Mouse (Mus musculus) cerebellum, adult (tissue): ENCODE data around the gene Arl8a.
A peak's percentile ranks its signal among the peaks of the same experiment; 100 is the strongest.

Source experiments
- ATAC-seq: cut with Nextera tagmentation; 2 replicates; pipeline ENCODE4 v1.9.2; 2017; ENCODE audit warnings: mild to moderate bottlenecking, moderate library complexity, mixed read lengths; ENCODE audit not compliant: insufficient number of reproducible peaks, low FRiP score, low TSS enrichment

Arl8a gene

GRCm38 (mm10) chr1:135132893-135133369, 13.7 kb upstream of the Arl8a start:
- no peak for ATAC-seq

DNA sequence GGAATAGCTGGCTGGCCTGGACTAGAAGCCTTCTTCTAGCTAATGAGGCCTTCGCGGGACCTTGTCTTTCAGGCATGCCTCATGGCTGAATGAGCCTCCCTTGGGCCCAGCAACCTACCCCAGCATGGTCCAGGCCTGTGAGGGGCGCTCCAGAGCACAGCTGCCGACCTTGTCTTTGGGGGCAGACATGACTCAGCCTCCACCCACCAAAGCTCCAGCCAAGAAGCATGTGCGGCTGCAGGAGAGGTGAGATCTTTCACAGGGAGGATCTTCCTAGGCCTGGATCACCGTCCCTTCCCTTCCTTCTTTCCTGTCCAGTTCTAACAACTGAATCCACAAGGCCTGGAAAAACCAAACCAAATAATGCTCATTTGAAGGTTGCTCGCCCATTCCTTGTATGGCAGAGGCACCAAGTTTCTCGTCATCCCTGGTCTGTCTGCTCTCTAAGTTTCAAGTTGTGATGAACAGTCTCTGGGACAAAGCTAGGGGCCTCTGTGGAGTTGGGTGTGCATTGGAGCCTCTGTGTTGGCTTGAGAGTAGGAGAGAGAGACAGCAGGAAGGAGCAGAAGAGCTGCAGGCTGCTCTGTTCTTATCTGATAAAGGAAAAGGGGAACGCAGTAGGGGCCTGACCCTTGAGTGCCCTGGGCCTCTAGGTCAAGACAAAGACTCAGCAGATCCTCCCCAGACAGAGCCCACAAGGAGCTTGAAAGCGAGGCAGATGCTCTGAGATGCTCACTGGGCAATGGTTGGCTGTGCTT, 12.8 kb upstream of the Arl8a start:
- ATAC-seq: no peak

GRCm38 (mm10) chr1:135135111-135135787, 11.4 kb upstream of the Arl8a start:
- no peak for ATAC-seq

GRCm38 (mm10) chr1:135136500-135136899, 10.1 kb upstream of the Arl8a start:
- ATAC-seq: 0 out of 2 replicates have a peak, but pooled peaks have one; percentile 33

DNA sequence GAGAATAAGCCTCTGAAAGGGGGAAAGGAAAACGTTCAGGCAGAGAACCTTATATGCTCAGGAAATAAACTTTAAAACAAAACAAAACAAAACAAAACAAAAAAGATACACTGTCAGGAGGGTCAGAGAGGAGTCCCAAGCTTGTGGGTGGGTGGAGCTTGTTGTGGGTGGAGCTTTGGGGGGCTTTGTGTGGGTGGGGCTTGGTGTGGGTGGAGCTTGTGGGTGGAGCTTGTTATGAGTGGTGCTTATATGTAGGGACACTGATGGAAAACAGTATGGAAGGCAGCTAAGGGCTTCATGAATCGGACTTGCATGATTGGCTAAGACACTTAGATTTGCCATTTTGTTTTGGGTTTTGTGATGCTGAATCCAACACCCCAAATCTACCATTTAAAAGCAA, 6.7 kb upstream of the Arl8a start:
- ATAC-seq: no peak

GRCm38 (mm10) chr1:135142452-135142851, 4.2 kb upstream of the Arl8a start:
- no peak for ATAC-seq

GRCm38 (mm10) chr1:135143940-135144339, 2.7 kb upstream of the Arl8a start:
- ATAC-seq: no peak

DNA sequence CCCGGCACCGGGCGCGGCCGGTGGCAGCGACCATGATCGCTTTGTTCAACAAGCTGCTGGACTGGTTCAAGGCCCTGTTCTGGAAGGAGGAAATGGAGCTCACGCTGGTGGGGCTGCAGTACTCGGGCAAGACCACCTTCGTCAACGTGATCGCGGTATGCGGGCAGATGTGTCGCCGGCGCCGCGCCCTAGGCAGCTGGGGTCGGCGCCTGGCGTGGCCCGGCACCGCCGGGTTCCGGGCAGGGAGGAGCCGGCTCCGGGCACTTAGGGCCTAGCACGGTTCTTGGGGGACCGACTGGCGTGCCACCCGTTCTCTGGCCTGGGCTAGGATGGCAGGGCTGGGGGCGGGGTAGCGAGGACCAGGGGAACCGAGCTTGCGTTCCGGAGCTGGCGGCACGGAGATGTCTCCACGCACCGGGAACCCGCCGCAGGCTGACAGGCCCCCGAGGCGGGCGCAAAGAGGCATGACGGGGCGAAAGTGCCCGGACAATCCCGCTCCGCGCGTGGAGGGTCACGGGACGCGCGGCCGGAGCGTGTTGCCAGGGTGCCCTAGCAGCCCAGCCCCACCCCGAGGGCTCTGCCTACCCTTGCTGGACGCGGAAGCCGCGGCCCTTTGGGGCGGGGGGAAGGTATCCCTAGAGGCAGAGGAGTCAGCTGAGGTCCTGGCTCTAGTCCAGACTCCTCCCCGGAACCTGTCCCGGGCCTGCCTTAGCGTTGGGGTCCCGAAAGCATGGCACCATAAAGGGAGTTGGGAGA, 500 bp downstream of the Arl8a start:
- ATAC-seq: peak; percentile 50

GRCm38 (mm10) chr1:135147702-135148058, 1.1 kb downstream of the Arl8a start:
- no peak for ATAC-seq

- ATAC-seq: no peak
Measured at GRCm38 (mm10) chr1:135148476-135148875, 1.9 kb downstream of the Arl8a start.

DNA sequence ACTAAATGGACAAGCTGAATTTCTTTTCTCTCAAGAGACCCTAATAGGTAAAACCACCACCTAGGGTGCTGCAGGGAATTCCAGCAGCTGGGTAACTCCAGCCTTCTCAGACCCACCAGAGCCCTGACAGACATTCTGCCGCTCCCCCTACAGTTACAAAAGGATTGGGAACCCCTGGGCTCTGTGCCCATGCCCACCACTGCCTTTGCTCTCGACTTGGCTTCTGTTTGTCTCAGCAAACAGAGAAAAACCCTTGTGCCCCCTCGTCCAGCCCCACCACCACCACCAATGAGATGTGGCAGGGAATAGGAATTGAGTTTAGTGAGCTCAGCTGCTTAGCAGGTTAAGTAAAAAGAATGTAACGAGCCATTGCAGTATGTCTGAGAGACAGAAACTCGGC, 2.4 kb downstream of the Arl8a start:
- no peak for ATAC-seq

- no peak for ATAC-seq
Measured at GRCm38 (mm10) chr1:135154011-135154410, 7.4 kb downstream of the Arl8a start.

DNA sequence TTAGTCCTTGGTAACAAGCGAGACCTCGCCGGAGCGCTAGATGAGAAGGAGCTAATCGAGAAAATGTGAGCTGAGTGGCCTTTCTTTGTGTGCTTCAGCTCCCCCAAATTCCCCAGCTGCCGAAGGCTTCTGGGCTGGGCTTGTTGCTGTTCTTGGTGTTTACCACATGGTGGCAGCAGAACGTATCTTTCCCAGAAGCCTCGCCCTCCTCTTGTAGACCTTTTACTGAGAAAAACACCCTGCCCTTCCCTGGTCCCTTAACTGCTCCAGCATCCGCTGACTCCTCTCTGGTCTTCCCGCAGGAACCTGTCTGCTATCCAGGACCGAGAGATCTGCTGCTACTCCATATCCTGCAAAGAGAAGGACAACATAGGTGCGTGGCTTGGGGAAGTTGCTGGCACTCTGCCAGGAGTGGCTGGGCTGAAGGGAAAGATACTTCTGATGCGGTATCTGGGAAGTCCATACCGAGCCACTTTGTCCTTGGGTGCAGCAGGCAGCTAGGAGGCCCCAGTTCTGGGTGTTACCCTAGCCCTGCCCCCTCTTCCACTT, 7.9 kb downstream of the Arl8a start:
- peak; percentile 63 for ATAC-seq

- ATAC-seq: no peak
Measured at GRCm38 (mm10) chr1:135156300-135156699, 9.7 kb downstream of the Arl8a start.

GRCm38 (mm10) chr1:135158633-135159032, 12.0 kb downstream of the Arl8a start:
- ATAC-seq: no peak

DNA sequence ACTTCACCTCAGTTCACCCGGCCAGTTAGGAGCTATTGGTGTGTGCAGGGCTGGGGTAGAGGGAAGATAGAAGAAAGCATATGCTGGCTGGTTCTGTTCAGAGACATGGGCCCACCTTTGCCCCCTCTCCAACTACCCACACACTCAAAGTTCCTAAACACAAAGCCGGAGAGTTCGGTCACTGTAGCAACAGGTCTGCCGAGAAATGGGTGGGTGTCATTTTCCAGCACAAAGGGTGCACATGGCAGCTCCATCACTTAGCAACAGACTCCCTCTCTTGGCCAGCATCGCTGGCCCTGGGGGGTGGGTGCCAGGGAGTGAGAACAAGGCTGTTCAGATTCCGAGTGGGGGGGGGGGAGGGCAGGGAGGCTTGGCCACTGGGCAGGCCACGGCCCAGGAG, 12.4 kb downstream of the Arl8a start:
- no peak for ATAC-seq

GRCm38 (mm10) chr1:135159556-135160123, 13.0 kb downstream of the Arl8a start:
- ATAC-seq: no peak

DNA sequence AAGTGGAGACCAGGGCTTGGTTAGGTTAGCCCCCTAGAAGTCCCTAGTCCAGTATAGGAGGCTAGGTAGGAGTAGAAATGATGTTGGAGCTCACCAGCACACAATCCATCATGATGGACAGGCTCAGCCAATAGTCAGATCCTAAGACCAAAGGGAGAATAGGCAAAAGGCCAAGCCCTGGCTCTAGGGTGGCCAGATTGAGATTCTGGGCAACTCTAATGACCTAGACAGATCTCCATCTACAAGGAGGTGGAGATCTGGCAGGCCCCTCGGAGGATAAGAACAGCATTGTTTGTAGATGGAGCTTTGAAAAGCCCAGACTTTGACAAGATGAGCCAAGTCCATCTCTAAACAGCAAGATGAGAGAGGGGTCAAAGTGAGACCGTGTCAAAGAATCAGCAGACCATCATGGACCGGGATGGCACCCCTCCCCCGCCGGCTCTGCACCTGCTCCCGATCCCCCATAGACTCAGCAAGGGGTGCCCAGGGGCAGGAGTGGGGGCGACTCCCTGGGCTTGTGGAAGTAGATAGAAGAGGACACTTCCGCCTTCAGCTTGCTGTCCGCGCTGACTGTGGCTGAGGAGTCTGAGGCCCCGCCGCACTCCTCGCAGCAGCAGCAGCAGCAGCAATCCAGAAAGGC, 13.9 kb downstream of the Arl8a start:
- ATAC-seq: no peak

- no peak for ATAC-seq
Measured at GRCm38 (mm10) chr1:135162720-135163119, 16.1 kb downstream of the Arl8a start.

GRCm38 (mm10) chr1:135167435-135167834, 20.8 kb downstream of the Arl8a start, which contains the start of gene Gpr37l1:
TSS of gene Gpr37l1 (minus strand) at chr1:135167681.
- 0 out of 2 replicates have a peak, but pooled peaks have one; percentile 42 for ATAC-seq
